Mouse (Mus musculus): ENCODE data around the gene Zcwpw1.

- TF ChIP-seq EP300 (IDR thresholded peaks at IDR 0.05; ENCODE audit: low read depth) (no peak), CTCF (IDR thresholded peaks at IDR 0.05; ENCODE audit: low read depth) (no peak)
These were observed 43.9 kb downstream of the Zcwpw1 start for GRCm38 (mm10) chr5:137831506-137831905.
